Mouse (Mus musculus): ENCODE results near the gene Zmat3.

Zmat3 gene

DNA sequence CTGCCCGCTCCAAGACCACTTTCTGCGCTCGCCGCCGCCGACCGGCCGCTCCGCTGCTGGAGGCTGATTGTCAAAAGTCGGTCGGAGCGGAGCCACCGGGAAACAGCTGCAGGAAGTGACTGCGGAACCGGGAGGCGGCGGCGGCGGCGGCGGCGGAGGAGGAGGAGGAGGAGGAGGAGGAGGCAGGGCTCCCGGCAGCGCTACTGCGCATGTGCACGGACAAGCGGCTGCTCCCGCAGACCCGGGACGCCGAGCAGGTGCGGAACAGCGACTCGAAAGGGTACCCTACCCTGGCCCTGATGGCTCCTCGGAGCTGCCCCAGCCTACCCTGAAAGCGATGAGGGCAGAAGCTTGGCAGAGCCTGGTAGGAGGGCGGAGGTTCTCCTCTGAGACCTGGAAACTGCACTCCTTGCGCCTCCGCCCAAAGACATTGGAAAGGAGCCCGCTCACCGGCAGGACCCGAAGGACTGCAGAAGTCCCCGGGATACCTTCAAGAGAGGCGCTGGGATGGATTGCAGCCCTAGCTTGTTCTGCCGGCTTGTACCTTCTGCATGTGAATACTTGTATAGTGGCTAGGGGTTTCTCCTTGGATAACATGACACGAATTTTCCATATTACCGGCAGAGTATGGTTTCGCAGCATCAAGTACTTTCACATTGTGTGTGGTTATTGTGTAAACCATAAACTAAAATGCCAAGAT lies at the start of gene Zmat3:
TSS of gene Zmat3 (minus strand) at position 469 of the 700 bp plus-strand sequence.
- peak; percentile 79 for DNase-seq (ENCODE audit: low spot score)

DNA sequence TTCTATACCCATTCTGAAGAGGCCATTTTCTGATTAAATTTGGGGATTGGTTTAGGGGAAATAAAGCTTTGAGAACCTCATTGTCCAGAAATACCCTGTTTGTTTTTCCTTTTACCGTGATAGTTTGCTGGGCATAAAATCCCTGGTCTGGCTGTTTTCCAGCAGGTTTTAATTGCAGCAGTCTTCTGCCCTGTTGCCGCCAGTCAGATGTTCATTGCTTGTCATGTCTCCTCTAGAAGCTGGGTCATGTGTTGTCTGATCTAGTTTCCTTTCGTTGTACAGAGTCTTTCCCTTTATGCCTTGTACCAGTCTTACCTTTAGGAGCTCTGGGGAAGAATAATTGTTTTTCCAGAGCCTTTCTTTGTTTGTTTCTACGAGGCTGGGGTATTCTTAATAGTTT lies 48.6 kb upstream of the Zmat3 start:
- DNase-seq (ENCODE audit: low spot score) = peak; percentile 22

DNA sequence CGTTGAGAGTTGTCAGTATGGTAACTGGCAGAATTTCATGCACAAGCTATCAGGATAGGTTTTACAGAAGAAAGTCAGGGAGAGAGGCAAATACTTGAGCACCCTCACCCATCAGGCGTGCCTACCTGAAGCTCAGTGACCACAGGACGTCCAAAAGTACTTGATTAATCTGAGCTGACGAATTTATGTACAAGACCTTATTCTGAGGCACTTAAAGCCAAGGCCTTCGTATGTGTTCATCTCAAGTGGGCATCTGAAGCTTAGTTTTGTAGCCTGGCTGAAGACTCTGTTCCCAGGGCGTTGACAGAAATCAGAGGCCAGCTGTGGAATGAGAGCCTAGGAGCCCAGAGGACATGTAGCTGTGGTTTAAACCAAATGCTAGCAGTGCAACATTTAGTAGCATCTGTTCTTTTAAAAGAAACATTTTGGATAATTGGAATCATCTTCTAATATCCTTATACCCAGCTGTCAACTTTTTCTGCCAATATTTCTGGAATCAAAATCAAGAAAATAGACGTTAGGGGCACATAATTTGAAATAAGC lies 46.8 kb upstream of the Zmat3 start:
- DNase-seq (ENCODE audit: low spot score) = no peak

DNA sequence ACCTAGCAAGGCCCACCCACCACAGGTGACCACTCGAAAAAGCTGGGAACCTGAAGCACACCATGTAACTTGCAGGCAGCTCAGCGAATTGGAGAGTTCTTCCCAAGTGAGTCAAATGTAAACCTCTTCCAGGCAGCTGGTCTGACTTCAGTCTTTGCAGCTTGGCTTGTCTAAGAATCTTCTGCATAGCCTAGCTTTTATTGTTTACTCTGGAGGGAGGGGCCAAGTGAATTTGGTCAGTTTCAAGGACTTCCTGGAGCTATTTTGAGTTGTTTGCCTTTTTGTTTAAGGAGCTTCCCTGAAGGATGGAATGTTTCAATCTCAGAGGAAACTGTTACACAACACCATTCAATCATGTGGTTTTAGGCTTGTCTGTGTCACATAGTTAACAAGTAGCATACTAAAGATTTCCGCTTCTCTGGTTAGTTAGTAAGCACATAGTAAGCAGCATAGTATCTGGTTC lies 43.0 kb upstream of the Zmat3 start:
- no peak for DNase-seq (ENCODE audit: low spot score)

DNA sequence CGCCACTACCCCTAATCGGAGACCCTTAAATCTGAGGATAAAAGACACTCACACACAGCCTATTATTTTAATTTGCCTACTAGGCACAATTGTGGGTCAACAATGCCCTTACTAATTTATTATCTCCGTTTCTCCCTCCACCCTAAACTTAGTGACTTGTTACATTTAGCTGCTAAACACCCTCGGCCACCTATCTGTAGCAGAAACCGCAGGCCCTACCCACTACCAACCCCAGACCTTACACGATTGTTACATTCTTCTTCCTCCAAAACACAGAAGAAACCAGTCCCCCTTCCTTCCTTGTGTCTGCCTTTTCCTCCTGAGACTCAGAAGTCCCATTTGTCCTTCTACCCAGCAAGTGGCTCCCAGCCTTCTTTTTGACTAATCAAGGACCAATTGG lies 41.0 kb upstream of the Zmat3 start:
- DNase-seq (ENCODE audit: low spot score) = no peak

DNA sequence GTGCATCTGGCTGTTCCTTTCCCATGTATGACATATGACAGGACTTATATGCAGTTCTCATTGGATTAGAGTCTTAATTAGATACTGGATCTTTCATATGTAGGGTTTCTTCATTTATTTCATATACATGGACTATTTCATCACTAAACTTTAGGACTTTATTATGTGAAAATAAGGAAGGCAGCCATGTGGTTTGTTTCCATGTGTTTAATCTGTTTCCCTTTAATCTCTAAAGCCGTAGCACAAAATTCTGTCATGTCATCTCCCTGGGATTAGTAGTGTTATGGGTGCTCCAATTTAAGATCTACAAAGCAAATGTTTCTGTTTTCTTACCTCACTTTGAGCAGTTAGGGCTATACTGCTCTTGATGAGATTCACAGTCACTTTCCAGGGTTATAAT lies 39.9 kb upstream of the Zmat3 start:
- no peak for DNase-seq (ENCODE audit: low spot score)

DNA sequence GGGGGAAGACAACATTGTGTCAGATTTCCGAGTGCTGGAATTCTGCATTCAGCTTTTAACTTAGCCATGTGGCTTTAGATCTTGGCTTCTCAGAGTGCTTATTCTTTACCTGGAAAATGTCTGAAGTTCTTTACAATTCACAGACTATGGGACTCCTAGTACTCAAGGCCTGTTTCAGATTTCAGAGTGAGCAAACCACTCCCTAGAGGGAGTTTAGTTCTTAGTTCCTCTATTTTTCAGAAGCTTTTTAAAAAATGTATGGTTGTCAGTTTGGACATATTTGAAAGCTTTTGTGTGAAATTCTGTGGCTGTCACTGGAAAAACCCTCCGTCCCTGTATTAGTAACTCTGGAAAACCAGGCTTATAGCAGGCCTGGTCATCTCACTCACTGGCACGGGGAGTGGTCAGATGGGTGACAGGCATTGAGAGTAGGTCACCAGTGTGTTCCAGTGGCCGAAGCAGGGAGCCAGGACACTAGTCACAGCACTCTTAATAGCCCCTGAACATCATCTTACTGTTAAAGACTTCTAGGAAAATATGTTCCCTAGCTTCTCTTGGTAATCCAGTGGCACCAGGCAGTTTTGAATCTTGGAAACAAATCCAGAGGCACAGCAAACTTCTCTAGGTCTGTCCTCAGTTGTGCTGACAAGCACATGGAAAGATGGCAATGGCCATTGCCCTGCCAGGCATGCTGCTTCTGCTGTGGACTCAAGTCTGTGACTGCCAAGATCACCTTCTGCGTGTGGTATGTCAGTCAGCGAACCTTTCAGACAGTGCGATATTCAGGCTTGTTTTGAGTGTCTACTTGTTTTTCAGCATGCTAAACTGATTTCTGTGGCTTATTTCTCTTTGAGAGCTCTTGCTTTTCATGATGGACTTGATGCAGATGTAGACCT lies 37.4 kb upstream of the Zmat3 start:
- DNase-seq (ENCODE audit: low spot score) = no peak

DNA sequence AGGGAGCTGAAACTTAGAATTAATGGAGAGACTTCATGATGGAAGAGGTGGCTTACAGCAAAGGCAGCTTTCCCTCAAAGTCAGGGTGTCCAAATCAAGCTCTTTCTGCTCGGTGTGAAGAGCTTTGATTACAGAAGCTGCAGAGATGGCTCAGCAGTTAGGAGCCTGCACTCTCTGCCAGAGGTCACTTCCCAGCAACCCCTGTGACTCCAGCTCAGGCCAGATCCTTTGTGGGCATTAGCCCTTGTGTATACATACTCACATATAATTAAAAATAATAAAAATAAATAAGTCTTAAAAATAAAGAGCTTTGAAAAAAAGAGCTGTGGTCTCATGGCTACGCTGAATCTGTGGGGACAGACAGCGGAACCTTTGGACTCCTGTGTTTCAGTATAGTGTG lies 35.8 kb upstream of the Zmat3 start:
- DNase-seq (ENCODE audit: low spot score) = no peak

DNA sequence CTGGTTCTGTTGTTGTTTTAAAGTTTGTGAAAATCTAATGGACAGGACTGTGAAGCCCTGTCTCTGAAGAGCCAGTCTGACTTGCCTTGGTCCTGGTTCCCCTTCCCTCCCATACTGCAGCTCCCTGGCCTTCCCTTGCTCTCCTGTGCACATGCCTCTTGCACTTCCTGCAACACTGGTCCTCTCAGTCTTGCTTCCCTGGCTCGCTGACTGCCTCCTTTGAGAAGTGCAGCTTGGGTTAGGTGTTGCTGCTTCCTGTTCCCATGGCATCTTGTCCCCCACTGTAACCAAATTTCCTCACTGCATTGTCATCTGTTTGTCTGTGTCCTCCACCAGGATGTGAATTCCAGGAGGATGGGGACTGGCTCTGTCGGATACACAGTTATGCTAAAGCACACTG lies 34.1 kb upstream of the Zmat3 start:
- no peak for DNase-seq (ENCODE audit: low spot score)

DNA sequence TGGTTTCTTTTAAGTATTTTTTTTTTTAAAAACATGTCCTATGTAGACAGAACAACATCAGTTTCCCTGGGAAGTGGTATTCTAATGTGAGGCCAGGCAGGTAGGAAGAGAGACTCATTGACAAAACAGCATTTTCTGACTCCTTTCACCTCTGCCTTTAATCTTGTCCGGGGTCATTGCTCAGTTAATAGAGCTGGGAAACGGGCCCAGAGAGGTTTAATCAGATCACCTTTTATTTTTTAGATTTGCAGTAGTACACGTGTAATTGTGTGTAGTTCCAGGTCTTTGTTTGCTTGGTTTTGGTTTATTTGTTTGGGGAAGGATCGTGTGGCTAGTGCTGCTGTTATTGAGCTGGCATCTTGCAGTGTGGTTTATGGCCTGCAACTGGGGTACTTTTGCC lies 33.6 kb upstream of the Zmat3 start:
- DNase-seq (ENCODE audit: low spot score) = no peak

DNA sequence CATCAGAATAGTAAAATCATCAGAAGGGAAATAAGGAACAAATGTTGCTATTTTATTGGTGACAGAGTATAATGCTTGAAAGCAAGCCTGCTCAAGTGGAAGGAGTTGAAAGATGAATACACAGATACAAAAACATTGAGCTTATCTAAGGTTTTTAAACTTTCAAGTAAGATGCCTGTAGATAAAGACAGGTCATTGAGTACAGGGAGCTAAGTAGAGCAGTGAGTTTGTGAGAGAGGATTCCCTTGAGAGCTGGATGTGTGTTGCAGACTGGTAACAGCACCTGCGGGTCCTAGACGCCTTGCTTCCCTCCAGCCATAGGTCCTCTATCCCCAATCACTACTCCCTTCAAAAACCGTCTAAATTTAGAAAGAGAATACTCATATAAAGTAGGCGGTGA lies 32.8 kb upstream of the Zmat3 start:
- DNase-seq (ENCODE audit: low spot score) = no peak

DNA sequence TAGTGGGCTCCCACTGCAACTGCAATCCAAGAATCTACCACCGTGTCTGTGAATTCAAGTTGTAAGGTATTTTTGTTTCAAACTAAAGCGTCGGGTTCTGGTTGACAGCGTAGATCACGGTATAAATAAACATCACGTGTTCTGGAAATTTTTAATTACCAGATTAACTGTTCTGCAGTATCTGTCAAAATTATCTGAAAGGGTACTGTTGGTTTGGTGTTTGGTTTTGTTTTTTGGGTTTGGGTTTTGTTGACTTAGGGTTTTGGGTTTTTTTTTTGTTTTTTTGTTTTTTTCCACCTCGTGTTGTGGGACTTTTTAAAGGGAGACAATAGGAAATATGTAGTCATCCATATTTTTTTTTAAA lies 32.3 kb upstream of the Zmat3 start:
- no peak for DNase-seq (ENCODE audit: low spot score)

DNA sequence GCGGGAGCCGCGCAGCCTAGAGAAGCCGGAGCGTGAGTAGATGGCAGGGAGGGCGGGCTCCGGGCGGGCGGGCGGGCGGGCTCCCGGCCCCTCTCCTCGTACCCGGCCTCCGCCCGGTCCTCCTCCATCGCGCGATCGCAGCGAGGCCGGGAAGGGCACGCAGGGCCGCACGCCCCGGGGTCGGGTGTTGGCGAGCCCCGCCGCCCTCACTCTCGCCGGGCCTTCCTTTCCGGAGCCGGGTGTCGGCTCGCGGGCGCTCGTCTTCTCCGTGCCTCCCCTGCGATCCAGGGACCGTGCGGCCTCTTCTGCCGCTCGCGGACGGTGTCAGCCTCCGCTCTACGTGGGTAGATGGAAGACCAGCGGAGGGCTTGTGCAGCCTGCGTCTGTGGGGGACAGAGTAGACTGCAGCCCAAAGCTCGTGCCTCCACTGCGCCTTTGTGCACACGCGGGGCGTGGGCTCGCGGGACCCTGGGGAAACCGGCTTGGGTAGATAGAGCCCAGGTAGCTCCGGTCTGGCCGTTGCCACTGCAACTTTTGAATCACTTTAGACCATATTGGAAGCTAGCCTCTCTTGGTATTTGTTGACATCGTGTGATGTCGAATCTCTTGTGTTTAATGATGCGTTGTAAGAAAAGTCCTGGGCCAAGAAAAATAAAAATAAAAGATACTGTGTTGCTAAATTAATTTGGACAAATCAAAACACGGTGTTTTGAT lies 31.8 kb upstream of the Zmat3 start, which contains the start of gene Pik3ca:
TSS of gene Pik3ca (plus strand) at position 211 of the 714 bp plus-strand sequence.
- DNase-seq (ENCODE audit: low spot score) = peak; percentile 67

DNA sequence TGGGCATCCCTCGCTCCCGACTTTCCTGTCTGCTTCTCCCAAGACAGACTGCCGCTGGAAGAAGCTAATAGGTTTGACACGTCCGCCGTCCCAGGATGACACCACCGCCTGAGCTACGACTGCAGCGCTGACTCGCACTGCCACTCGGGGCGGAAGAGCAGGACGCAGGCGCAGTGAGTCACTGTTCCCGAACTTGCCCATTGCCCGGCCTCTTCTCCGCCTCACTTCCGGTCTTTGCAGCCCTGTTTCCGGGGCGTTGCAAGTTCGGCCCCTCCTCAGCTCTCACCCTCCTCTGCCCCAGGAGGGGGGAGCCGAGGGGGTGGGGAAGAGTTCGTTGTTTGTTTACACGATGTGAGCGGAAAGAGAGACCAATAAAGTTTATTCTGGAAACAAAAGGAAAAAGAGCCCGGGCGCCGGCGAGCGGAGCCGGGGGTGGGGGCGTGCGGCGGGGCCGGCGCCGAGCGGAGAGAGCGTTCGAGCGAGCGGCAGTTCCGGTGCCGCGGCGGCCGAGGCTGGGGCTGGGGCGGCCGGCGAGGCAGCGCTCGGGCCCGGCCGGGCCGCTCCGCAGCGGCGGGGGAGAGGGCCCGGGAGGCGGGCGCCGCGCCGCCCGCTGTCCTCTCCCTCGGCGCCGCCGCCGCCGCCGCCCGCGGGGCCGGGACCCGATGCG lies 31.1 kb upstream of the Zmat3 start:
- peak; percentile 99 for DNase-seq (ENCODE audit: low spot score)

DNA sequence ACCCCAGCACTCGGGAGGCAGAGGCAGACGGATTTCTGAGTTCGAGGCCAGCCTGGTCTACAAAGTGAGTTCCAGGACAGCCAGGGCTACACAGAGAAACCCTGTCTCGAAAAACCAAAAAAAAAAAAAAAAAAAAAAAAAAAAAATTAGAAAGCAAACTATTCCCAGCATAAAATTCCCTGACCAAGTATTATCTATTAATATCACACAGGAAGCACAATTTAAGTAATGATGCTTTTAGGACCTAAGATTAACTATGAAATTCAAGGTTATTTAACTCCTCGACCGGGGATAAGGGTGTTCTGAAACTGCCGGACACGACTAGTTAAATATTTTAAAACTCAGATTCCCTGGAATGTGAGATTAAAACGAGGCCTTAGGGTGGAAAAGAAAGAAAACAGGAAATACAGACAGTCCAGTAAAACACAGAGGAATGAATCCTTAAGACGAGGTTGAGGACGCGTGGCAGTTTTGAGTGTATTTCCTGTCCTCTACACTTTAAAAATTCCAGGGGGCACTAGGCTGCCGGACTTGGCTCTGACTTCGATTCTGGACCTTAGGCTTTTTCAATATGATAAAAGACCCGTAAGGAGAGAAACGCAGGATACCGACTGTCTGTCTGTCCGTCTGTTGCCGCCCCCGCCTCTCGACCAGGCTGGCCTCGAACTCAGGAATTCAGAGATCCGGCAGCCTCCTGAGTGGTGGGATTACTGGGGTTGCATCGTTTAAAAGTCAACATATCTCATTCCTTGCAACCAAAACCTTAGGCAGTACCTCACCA lies 30.1 kb upstream of the Zmat3 start:
- peak; percentile 39 for DNase-seq (ENCODE audit: low spot score)

DNA sequence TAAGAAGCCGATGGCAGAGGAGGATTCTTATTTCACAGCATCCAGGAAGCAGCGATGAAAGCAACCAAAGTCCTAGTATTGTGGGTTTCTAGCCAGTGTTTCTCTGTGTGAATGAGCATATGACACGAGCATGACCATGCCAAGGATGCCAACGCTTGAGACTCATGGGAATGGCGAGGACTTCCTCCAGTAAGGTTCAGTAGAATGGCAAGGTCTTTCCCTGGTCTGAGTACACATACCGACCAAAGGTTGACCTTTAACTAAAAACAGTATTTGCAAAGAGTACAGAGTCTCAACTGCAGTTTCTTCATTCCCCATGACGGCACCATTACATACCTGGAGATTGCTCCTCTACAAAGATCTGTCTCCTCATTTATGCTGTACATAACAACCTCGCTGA lies 28.2 kb upstream of the Zmat3 start:
- no peak for DNase-seq (ENCODE audit: low spot score)

DNA sequence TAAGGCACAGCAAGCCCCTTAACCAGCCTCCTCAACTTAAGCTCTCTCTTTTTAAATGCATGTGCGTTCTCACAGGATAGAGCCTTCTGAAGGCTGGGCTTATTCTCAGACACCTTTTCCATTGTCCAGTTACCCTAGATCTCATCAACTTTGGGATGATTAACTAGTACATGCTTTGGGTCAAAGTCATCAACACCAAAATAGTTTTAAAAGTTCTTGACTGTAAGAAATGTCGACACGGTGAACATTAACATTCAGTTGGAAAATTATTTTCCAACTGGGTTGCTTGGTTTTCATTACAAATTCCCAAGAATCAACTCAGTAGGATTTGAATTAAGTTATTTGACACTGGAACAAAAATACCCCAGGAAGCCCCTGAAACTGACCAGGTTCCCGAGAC lies 27.0 kb upstream of the Zmat3 start:
- no peak for DNase-seq (ENCODE audit: low spot score)

DNA sequence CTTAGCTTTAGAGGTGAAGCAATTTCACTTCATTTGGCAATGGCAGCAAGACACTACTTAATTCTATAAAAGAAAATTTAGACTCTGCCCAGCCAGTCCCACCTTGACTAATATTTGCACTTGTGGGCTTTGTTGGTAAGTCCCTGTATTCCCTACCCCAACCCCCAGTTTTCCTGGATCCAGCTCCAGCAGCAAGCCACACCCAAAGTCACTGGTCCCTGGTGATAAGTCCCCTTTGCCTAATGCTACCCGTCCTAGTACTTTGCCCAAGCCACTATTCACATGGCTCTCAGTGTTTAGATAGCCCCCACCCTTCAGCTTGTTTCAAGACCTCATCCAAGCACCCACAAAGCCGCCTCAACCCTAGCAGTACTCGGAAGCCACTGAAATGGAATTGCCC lies 15.7 kb upstream of the Zmat3 start:
- DNase-seq (ENCODE audit: low spot score) = no peak

DNA sequence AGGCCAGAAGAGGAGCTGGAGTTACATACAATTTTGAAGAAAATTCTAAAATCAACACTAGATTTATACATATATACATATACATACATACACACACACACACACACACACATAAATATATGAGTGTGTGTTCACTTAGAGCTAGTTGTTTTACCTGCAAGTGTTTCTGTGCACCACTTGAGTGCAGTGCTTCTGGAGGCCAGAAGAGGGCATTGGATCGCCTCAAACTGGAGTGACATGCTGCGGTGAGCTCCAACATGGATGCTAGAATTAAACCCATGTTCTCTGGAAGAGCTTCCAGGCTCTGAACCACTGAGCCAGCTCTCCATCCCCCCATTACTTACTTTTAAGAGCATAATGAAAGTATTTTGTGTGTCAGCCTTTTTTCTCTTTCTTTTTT lies 14.1 kb upstream of the Zmat3 start:
- DNase-seq (ENCODE audit: low spot score) = no peak

DNA sequence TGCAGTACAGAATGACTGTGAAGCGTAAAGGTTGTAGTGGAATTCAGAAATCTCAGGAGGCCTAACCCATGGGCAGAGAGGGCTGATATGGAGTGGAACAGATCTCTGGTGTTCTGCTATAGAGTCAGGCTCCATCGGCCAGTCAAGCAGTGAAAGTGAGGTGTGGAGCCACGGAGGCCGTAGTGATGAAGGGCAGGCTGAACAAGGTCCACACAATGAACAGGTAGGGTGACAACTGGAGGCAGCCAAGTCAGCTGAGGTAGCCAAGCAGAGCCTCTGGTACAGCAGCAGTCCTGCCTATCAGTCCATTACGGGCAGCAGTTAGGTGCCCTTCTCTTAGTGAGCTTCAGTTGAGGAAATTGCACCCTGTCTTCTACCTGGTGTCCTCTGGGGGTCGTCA lies 7.4 kb upstream of the Zmat3 start:
- DNase-seq (ENCODE audit: low spot score) = no peak

DNA sequence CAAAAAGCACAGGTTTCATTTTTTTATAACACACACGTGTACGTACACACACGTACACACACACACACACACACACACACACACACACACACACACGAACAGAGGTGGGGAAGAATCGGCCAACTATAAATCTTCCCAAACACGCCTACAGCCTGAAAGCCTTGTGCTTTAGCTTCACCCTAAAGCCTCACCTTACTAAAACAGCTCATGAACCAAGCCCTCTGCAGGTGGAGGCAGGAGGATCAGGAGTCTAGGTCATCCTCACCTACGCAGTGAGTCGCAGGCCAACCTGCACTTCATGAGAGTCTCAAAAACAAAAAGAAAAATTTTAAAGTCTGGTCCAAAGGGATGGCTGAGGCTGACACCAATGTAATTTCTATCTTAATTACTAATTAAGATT lies 6.7 kb upstream of the Zmat3 start:
- no peak for DNase-seq (ENCODE audit: low spot score)
